Mouse (Mus musculus): ENCODE data around the gene Dram1. TPM values are rescaled to one million over a fixed set of nuclear protein-coding genes. Genes with fewer than 3 reads are reported as not detected.
A peak's percentile ranks its signal among the peaks of the same experiment; 100 is the strongest.

The Dram1 gene
- total and polyA plus RNA-seq, 3 experiments, result 0.04 TPM; not detected in 2

DNA sequence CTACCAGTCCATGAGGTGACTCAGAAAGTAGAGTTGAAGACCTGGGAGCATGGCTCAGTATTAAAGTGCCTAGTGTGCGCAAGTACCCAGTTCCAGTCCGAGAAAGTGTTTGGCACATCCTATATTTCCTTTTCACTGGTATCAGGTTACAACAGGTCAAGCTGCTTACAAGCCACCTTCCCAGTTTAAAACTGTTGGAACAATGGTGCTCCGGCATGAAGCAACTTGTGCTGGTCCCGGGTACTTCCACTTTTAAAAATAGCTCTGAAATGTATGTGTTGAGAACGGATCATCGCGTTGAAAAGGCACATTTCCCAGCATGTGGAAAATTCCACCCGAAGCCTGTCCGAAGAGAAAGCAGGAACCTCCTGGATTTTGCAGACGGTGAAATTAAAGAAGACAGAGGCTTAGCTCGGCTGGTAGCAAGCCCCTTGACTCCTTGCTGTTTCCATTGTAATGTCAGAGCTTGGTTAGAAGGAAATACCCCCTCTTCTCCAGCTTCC lies 32.9 kb downstream of the Dram1 start:
- TF ChIP-seq ZKSCAN1 (IDR thresholded peaks at IDR 0.05; ENCODE audit: borderline replicate concordance, low read depth, low read length) (peak; percentile 50), CHD1 (IDR thresholded peaks at IDR 0.05; ENCODE audit: low read depth, low read length) (no peak), MXI1 (IDR thresholded peaks at IDR 0.05; ENCODE audit: low read depth, low read length) (no peak), EP300 (IDR thresholded peaks at IDR 0.05; ENCODE audit: low read length) (no peak), E2F4 (IDR thresholded peaks at IDR 0.05; ENCODE audit: insufficient replicate concordance, low read depth, low read length) (no peak), MAZ (IDR thresholded peaks at IDR 0.05; ENCODE audit: low read depth, low read length) (no peak)
- H3K4me2 ChIP-seq (ENCODE audit: insufficient read depth, low read depth, poor library complexity, severe bottlenecking), result peak overlapping the region; percentile 88
- in situ Hi-C loops (cut with MboI; ENCODE audit: low pct_ligation_motif_present, low pct_unique_long_range_greater_than_20kb, low sequenced_read_pairs), result no loop called here
- no peak overlapping the region for H3K27ac ChIP-seq (ENCODE audit: insufficient read depth, low read depth)
- DNase-seq (ENCODE audit: extremely low read depth), result no peak
- dilution Hi-C loops (cut with MboI; ENCODE audit: extremely low pct_ligation_motif_present, extremely low pct_unique_long_range_greater_than_20kb, low sequenced_read_pairs), result no loop called here
- no peaks in the 10 kb centered on the region for H3K36me3 ChIP-seq (replicated peaks in 1 of 2; ENCODE audit: control insufficient read depth in 1 of 2, insufficient read depth in 1 of 2, low read length in 1 of 2)
- peak overlapping the region; percentile 12; the same call in 1 of the 2 replicates for H3K9ac ChIP-seq (ENCODE audit: insufficient read depth, low read depth)
- H3K9me3 ChIP-seq (replicated peaks; ENCODE audit: low read length), result no peaks in the 10 kb centered on the region
- no peaks in the 10 kb centered on the region for H3K79me2 ChIP-seq (replicated peaks; ENCODE audit: control insufficient read depth, extremely low read depth, insufficient read depth, poor library complexity, severe bottlenecking)
- H3K4me1 ChIP-seq (ENCODE audit: control insufficient read depth in 1 of 2, insufficient read depth in 2 of 2), result 0 out of 4 replicates have a peak, but pooled peaks cover 0 to 3% of the 10 kb centered on the region in 2 experiments
- H3K27me3 ChIP-seq (replicated peaks), result no peaks in the 10 kb centered on the region
- peak overlapping the region in 1 of 3 experiments; percentile 40 for H3K4me3 ChIP-seq (replicated peaks in 1 of 3; ENCODE audit: low read depth in 2 of 3, low read length in 2 of 3, poor library complexity in 1 of 3)

DNA sequence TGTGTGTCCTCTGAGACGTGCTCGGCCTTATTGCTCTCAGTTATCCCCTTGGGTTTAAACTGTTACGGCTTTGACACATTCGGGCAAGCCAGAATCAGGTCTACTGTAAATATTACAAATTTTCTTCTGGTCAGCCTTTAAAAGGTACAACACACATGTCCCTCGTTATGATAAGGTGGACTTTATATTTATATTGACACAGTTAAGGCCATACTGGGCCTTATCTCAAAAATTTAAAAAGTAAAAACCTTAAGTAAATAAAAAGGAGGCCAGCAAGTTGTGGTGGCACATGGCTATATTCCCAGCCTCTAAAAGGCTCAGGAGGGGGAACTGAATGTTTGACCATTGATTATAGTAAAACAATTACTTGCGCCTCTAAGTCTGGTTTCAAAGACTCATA lies 37.5 kb downstream of the Dram1 start:
- Histone ChIP-seq H3K27me3 (replicated peaks) (no peaks in the 10 kb centered on the region), H3K36me3 (replicated peaks in 1 of 2; ENCODE audit: control insufficient read depth in 1 of 2, insufficient read depth in 1 of 2, low read length in 1 of 2) (no peaks in the 10 kb centered on the region), H3K4me2 (ENCODE audit: insufficient read depth, low read depth, poor library complexity, severe bottlenecking) (no peak overlapping the region), H3K9me3 (replicated peaks; ENCODE audit: low read length) (no peaks in the 10 kb centered on the region), H3K27ac (ENCODE audit: insufficient read depth, low read depth) (no peak overlapping the region), H3K4me3 (replicated peaks in 1 of 3; ENCODE audit: low read depth in 2 of 3, low read length in 2 of 3, poor library complexity in 1 of 3) (no peak overlapping the region), H3K9ac (ENCODE audit: insufficient read depth, low read depth) (no peak overlapping the region), H3K79me2 (replicated peaks; ENCODE audit: control insufficient read depth, extremely low read depth, insufficient read depth, poor library complexity, severe bottlenecking) (no peaks in the 10 kb centered on the region), H3K4me1 (ENCODE audit: control insufficient read depth in 1 of 2, insufficient read depth in 2 of 2) (0 out of 4 replicates have a peak, but pooled peaks cover 0 to 1% of the 10 kb centered on the region in 2 experiments)
- DNase-seq (ENCODE audit: extremely low read depth), result no peak
- in situ Hi-C loops (cut with MboI; ENCODE audit: low pct_ligation_motif_present, low pct_unique_long_range_greater_than_20kb, low sequenced_read_pairs) (no loop called here), dilution Hi-C loops (cut with MboI; ENCODE audit: extremely low pct_ligation_motif_present, extremely low pct_unique_long_range_greater_than_20kb, low sequenced_read_pairs) (no loop called here)
- TF ChIP-seq JUND (conservative IDR thresholded peaks at IDR 0.05; ENCODE audit: low read depth, low read length) (no peak), ZC3H11A (IDR thresholded peaks at IDR 0.05; ENCODE audit: low read depth, low read length) (no peak), MAFK (IDR thresholded peaks at IDR 0.05; ENCODE audit: insufficient replicate concordance, low read length) (no peak), MEF2A (IDR thresholded peaks at IDR 0.05; ENCODE audit: borderline replicate concordance, low read depth, low read length) (no peak), RCOR1 (conservative IDR thresholded peaks at IDR 0.05; ENCODE audit: low read depth, low read length) (no peak), POLR2A (IDR thresholded peaks at IDR 0.05; ENCODE audit: low read depth, low read length) (no peak), GABPA (IDR thresholded peaks at IDR 0.05; ENCODE audit: insufficient replicate concordance, low read depth, low read length) (no peak), ETS1 (conservative IDR thresholded peaks at IDR 0.05; ENCODE audit: low read depth, low read length) (no peak), USF1 (IDR thresholded peaks at IDR 0.05; ENCODE audit: low read depth, low read length) (no peak), MXI1 (IDR thresholded peaks at IDR 0.05; ENCODE audit: low read depth, low read length) (no peak), JUN (IDR thresholded peaks at IDR 0.05; ENCODE audit: insufficient read depth, low read depth, low read length) (no peak), TBP (conservative IDR thresholded peaks at IDR 0.05; ENCODE audit: low read depth, low read length) (no peak)

Data from CH12.LX (cell line).